Mouse (Mus musculus) E14TG2a.4 (cell line): ENCODE data around the gene Itga10.
"Not testable (repeated sequence)": the region's sequence is repeated elsewhere in the genome, so short reads cannot be mapped to it uniquely, and the experiment has no call there.

Experiments
- CTCF ChIP-seq: conservative IDR thresholded peaks from 2 replicates; pipeline ENCODE4 v1.5.1; 2014; ENCODE audit warnings: low read length
- POU5F1 ChIP-seq: IDR thresholded peaks from 2 replicates; pipeline ENCODE4 v1.6.1; 2014; ENCODE audit warnings: low read length, borderline replicate concordance

DNA sequence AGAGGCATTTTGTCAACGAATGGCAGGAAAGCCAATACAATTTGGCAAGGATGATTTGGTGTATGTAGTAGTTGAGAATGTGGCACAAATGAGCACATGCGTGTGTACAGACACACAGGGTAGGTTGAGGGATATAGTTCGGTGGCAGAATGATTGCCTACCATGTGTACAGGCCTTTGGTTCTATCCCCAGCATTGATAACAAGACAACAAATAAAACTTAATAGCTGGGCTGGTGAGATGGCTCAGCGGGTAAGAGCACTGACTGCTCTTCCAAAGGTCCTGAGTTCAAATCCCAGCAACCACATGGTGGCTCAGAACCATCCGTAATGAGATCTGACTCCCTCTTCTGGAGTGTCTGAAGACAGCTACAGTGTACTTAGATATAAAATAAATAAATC, 40.7 kb downstream of the Itga10 start:
- not testable (repeated sequence) for TF ChIP-seq CTCF, POU5F1
